Mouse (Mus musculus) neutrophil, adult 5-6 weeks (primary cell): ENCODE data around the gene Aar2. TPM values are rescaled to one million over a fixed set of nuclear protein-coding genes. Genes with fewer than 3 reads are reported as not detected.

ENCODE experiments used
- ATAC-seq: fragments of 151-379, 151-347 bp; 2 replicates; pipeline ENCODE4 v1.8.0; 2017; ENCODE audit warnings: mild to moderate bottlenecking, moderate TSS enrichment; ENCODE audit not compliant: insufficient number of reproducible peaks, poor library complexity, low FRiP score, severe bottlenecking; ENCODE audit errors: extremely low read depth
- total RNA-seq: library from RNA; stranded (forward); fragments of 200-1000 nt; gene quantifications from 2 replicates; pipeline ENCODE4 v1.2.3, GENCODE M21; 2017

Gene Aar2
- 10.5 and 11.2 TPM in 2 replicates for total RNA-seq

GRCm38 (mm10) chr2:156547123-156547891 is at the start of gene Aar2:
Gene Aar2, plus strand, starts transcription at chr2:156547584.
- ATAC-seq, result peak; percentile 87

GRCm38 (mm10) chr2:156497915-156498314 is 49.5 kb upstream of the Aar2 start:
- ATAC-seq, result no peak

- ATAC-seq, result no peak
Measured at GRCm38 (mm10) chr2:156501025-156501424, 46.4 kb upstream of the Aar2 start.

- no peak for ATAC-seq
Measured at GRCm38 (mm10) chr2:156505533-156505932, 41.9 kb upstream of the Aar2 start.

GRCm38 (mm10) chr2:156512028-156512427 is 35.4 kb upstream of the Aar2 start:
- ATAC-seq, result no peak

- ATAC-seq, result no peak
Measured at GRCm38 (mm10) chr2:156512561-156512960, 34.8 kb upstream of the Aar2 start.

GRCm38 (mm10) chr2:156515102-156515501 is 32.3 kb upstream of the Aar2 start:
- no peak for ATAC-seq

- ATAC-seq, result peak; percentile 38; the same call in 1 of the 2 replicates
Measured at GRCm38 (mm10) chr2:156515565-156516185, 31.7 kb upstream of the Aar2 start.

GRCm38 (mm10) chr2:156516678-156517077 is 30.7 kb upstream of the Aar2 start:
- ATAC-seq, result peak; percentile 30

- ATAC-seq, result no peak
Measured at GRCm38 (mm10) chr2:156518306-156518705, 29.1 kb upstream of the Aar2 start.

- no peak for ATAC-seq
Measured at GRCm38 (mm10) chr2:156519584-156519983, 27.8 kb upstream of the Aar2 start.

- ATAC-seq, result no peak
Measured at GRCm38 (mm10) chr2:156522994-156523393, 24.4 kb upstream of the Aar2 start.

- ATAC-seq, result no peak
Measured at GRCm38 (mm10) chr2:156524078-156524477, 23.3 kb upstream of the Aar2 start.

GRCm38 (mm10) chr2:156529726-156530125 is 17.7 kb upstream of the Aar2 start:
- no peak for ATAC-seq

GRCm38 (mm10) chr2:156533160-156533559 is 14.2 kb upstream of the Aar2 start:
- ATAC-seq, result no peak

- no peak for ATAC-seq
Measured at GRCm38 (mm10) chr2:156538817-156539555, 8.4 kb upstream of the Aar2 start.

GRCm38 (mm10) chr2:156540991-156541390 is 6.4 kb upstream of the Aar2 start:
- ATAC-seq, result no peak

- ATAC-seq, result no peak
Measured at GRCm38 (mm10) chr2:156542410-156542809, 5.0 kb upstream of the Aar2 start.

- no peak for ATAC-seq
Measured at GRCm38 (mm10) chr2:156543804-156544203, 3.6 kb upstream of the Aar2 start.

GRCm38 (mm10) chr2:156552421-156552820 is 5.0 kb downstream of the Aar2 start:
- no peak for ATAC-seq
